Mouse (Mus musculus) left cerebral cortex, postnatal 14 days (tissue): ENCODE measurements around the gene Fam71e2. TPM values are rescaled to one million over a fixed set of nuclear protein-coding genes. Genes with fewer than 3 reads are reported as not detected.

Source experiments
- DNase-seq, 2 experiments: peaks; one replicate each; pipeline ENCODE4 v3.0.0; 2021 to 2022; ENCODE audit warnings: low spot score in 2 of 2, mixed read lengths in 1 of 2
- intact Hi-C: fragments of 180-260 bp; cut with DNase I; formaldehyde crosslinking; loops from one replicate; pipeline ENCODE4 v1.15.1; 2025
- total RNA-seq, 2 experiments: library from RNA; stranded (reverse); gene quantifications; 2 replicates each; pipeline ENCODE4 v1.2.3; 2021

Fam71e2 gene
- total RNA-seq, 2 experiments from 2014 or later = not detected

- DNase-seq = no peak
- intact Hi-C loops = loop anchor here (5.0 kb wide), 1 partner anchor 50 kb away; the partner anchor contains the start of gene Rpl28
These were observed 29.2 kb downstream of the Fam71e2 start for GRCm38 (mm10) chr7:4741672-4742481.

GRCm38 (mm10) chr7:4741151-4741550 lies 30.0 kb downstream of the Fam71e2 start:
- DNase-seq = no peak
- intact Hi-C loops = loop anchor here (5.0 kb wide), 1 partner anchor 51 kb away; the partner anchor contains the start of gene Rpl28

- intact Hi-C loops = loop anchor here (5.0 kb wide), 1 partner anchor 52 kb away; the partner anchor contains the start of gene Rpl28
- no peak for DNase-seq
These were observed 30.8 kb downstream of the Fam71e2 start for GRCm38 (mm10) chr7:4740309-4740727.

GRCm38 (mm10) chr7:4739544-4740275 lies 31.4 kb downstream of the Fam71e2 start, which contains the start of gene Kmt5c:
Kmt5c (plus strand) TSS chr7:4740115.
- peak; percentile 99 to 100 for DNase-seq
- intact Hi-C loops = loop anchor here (5.0 kb wide), 1 partner anchor 53 kb away; the partner anchor contains the start of gene Rpl28

- DNase-seq = no peak
- intact Hi-C loops = no loop called here
These were observed 32.0 kb downstream of the Fam71e2 start for GRCm38 (mm10) chr7:4739041-4739543.

GRCm38 (mm10) chr7:4732968-4733392 lies 38.1 kb downstream of the Fam71e2 start:
- intact Hi-C loops = no loop called here
- DNase-seq = no peak

GRCm38 (mm10) chr7:4731090-4731489 lies 40.0 kb downstream of the Fam71e2 start:
- no peak for DNase-seq
- intact Hi-C loops = no loop called here

- intact Hi-C loops = no loop called here
- DNase-seq = no peak
These were observed 45.9 kb downstream of the Fam71e2 start, which contains the start of gene Tmem150b for GRCm38 (mm10) chr7:4725169-4725568. Tmem150b (minus strand) TSS chr7:4725249.

- intact Hi-C loops = no loop called here
- no peak for DNase-seq
These were observed 46.7 kb downstream of the Fam71e2 start for GRCm38 (mm10) chr7:4724359-4724758.

GRCm38 (mm10) chr7:4723508-4723907 lies 47.6 kb downstream of the Fam71e2 start:
- intact Hi-C loops = no loop called here
- DNase-seq = peak in 1 of 2 experiments; percentile 44

GRCm38 (mm10) chr7:4719276-4719675 lies 51.8 kb downstream of the Fam71e2 start:
- DNase-seq = no peak
- intact Hi-C loops = loop anchor here (10.0 kb wide), 1 partner anchor 76 kb away; the partner anchor contains the start of gene Rpl28

- intact Hi-C loops = loop anchor here (10.0 kb wide), 1 partner anchor 78 kb away; the partner anchor contains the start of gene Rpl28
- no peak for DNase-seq
These were observed 54.1 kb downstream of the Fam71e2 start for GRCm38 (mm10) chr7:4716955-4717354.

- DNase-seq = no peak
- intact Hi-C loops = loop anchor here (10.0 kb wide), 1 partner anchor 82 kb away; the partner anchor contains the start of gene Rpl28
These were observed 58.5 kb downstream of the Fam71e2 start for GRCm38 (mm10) chr7:4712594-4712993.

- DNase-seq = peak in 1 of 2 experiments; percentile 60
- intact Hi-C loops = no loop called here
These were observed 66.0 kb downstream of the Fam71e2 start for GRCm38 (mm10) chr7:4705098-4705497.

Other genes with a start within 250 kb of the Fam71e2 start
- under 1 TPM in 1 of 2 experiments, not detected in 1; 0.55 TPM for gene Tnni3, start 247.1 kb downstream of the Fam71e2 start, total RNA-seq
- gene Dnaaf3, start 238.8 kb downstream of the Fam71e2 start, total RNA-seq = under 1 TPM; 0.31 to 0.34 TPM
- 100 to 1,000 TPM; 241 to 259 TPM for gene Syt5, start 223.8 kb downstream of the Fam71e2 start, total RNA-seq
- gene Ptprh, start 167.3 kb downstream of the Fam71e2 start, total RNA-seq = under 1 TPM; 0.57 to 0.93 TPM
- 10 to 100 TPM; 10.8 to 10.9 TPM for gene Tmem86b, start 139.9 kb downstream of the Fam71e2 start, total RNA-seq
- gene Ppp6r1, start 112.3 kb downstream of the Fam71e2 start, total RNA-seq = 100 to 1,000 TPM; 132 to 135 TPM
- 100 to 1,000 TPM; 102 to 108 TPM for gene Hspbp1, start 86.2 kb downstream of the Fam71e2 start, total RNA-seq
- gene Brsk1, start 80.7 kb downstream of the Fam71e2 start, total RNA-seq = 100 to 1,000 TPM; 330 to 331 TPM
- gene Tmem150b, start 46.1 kb downstream of the Fam71e2 start, total RNA-seq = under 1 TPM in 1 of 2 experiments, not detected in 1; 0.21 TPM
- gene Kmt5c, start 31.2 kb downstream of the Fam71e2 start, total RNA-seq = 10 to 100 TPM; 37.1 to 43.3 TPM
- gene Cox6b2, start 18.2 kb downstream of the Fam71e2 start, total RNA-seq = 1 to 10 TPM; 5.1 to 5.7 TPM
- under 1 TPM; 0.18 to 0.55 TPM for gene Il11, start 11.6 kb upstream of the Fam71e2 start, total RNA-seq
- not detected for gene Tmem190, start 11.6 kb upstream of the Fam71e2 start, total RNA-seq
- gene Tmem238, start 18.4 kb upstream of the Fam71e2 start, total RNA-seq = 1 to 10 TPM; 2.7 to 4.4 TPM
- gene Rpl28, start 21.6 kb upstream of the Fam71e2 start, total RNA-seq = 100 to 1,000 TPM; 480 to 489 TPM
- gene Ube2s, start 41.3 kb upstream of the Fam71e2 start, total RNA-seq = 100 to 1,000 TPM; 115 to 145 TPM
- 100 to 1,000 TPM; 116 to 133 TPM for gene Shisa7, start 73.4 kb upstream of the Fam71e2 start, total RNA-seq
- gene Isoc2b, start 99.0 kb upstream of the Fam71e2 start, total RNA-seq = 1 to 10 TPM; 4.6 to 5.0 TPM
- 1 to 10 TPM; 7.5 to 8.6 TPM for gene Isoc2a, start 105.9 kb upstream of the Fam71e2 start, total RNA-seq
- gene Gm36210, start 135.2 kb upstream of the Fam71e2 start, total RNA-seq = under 1 TPM; 0.29 to 0.34 TPM
- gene Zfp628, start 143.9 kb upstream of the Fam71e2 start, total RNA-seq = 10 to 100 TPM; 14.5 to 16.3 TPM
- 10 to 100 TPM; 86.6 to 92.4 TPM for gene Nat14, start 150.7 kb upstream of the Fam71e2 start, total RNA-seq
- gene Ssc5d, start 154.5 kb upstream of the Fam71e2 start, total RNA-seq = 1 to 10 TPM; 2.3 to 2.9 TPM
- under 1 TPM in 1 of 2 experiments, not detected in 1; 0.15 TPM for gene Sbk2, start 193.1 kb upstream of the Fam71e2 start, total RNA-seq
- under 1 TPM; 0.42 to 0.55 TPM for gene Sbk3, start 199.9 kb upstream of the Fam71e2 start, total RNA-seq
- 10 to 100 TPM; 33.8 to 36.3 TPM for gene Zfp579, start 224.9 kb upstream of the Fam71e2 start, total RNA-seq
- 1 to 10 TPM; 5.3 to 6.7 TPM for gene Zfp524, start 243.1 kb upstream of the Fam71e2 start, total RNA-seq
- gene Fiz1, start 243.4 kb upstream of the Fam71e2 start, total RNA-seq = 10 to 100 TPM; 24.9 to 25.3 TPM
- not detected for gene Gm44973, start 244.2 kb upstream of the Fam71e2 start, total RNA-seq
- gene Zfp865, start 249.1 kb upstream of the Fam71e2 start, total RNA-seq = 10 to 100 TPM; 34.1 to 35.2 TPM
- 10 to 100 TPM; 65.7 to 68.5 TPM for gene Ccdc106, start 249.3 kb upstream of the Fam71e2 start, total RNA-seq